Mouse (Mus musculus): ENCODE results near the gene Gm29609.

Gm29609 gene

GRCm38 (mm10) chr5:31149781-31150180, 29.9 kb downstream of the Gm29609 start:
- DNase-seq (ENCODE audit: low spot score in 2 of 2), result no peak

GRCm38 (mm10) chr5:31138968-31139425, 40.7 kb downstream of the Gm29609 start:
- DNase-seq (ENCODE audit: low spot score in 2 of 2), result no peak

GRCm38 (mm10) chr5:31138241-31138967, 41.3 kb downstream of the Gm29609 start, which contains the start of gene Ucn:
Ucn (minus strand) TSS chr5:31138829.
- DNase-seq (ENCODE audit: low spot score in 2 of 2), result no peak

GRCm38 (mm10) chr5:31137658-31138057, 42.1 kb downstream of the Gm29609 start:
- no peak for DNase-seq (ENCODE audit: low spot score in 2 of 2)

- DNase-seq (ENCODE audit: low spot score in 2 of 2), result no peak
These were observed 42.8 kb downstream of the Gm29609 start for GRCm38 (mm10) chr5:31136730-31137424.

GRCm38 (mm10) chr5:31126050-31126449, 53.7 kb downstream of the Gm29609 start:
- DNase-seq (ENCODE audit: low spot score in 2 of 2), result no peak

- no peak for DNase-seq (ENCODE audit: low spot score in 2 of 2)
These were observed 56.2 kb downstream of the Gm29609 start for GRCm38 (mm10) chr5:31123481-31123880.

- DNase-seq (ENCODE audit: low spot score in 2 of 2), result no peak
These were observed 58.6 kb downstream of the Gm29609 start for GRCm38 (mm10) chr5:31121111-31121510.

- no peak for DNase-seq (ENCODE audit: low spot score in 2 of 2)
These were observed 62.8 kb downstream of the Gm29609 start for GRCm38 (mm10) chr5:31116912-31117311.

- no peak for DNase-seq (ENCODE audit: low spot score in 2 of 2)
These were observed 63.4 kb downstream of the Gm29609 start, which contains the start of gene Trim54 for GRCm38 (mm10) chr5:31116354-31116753. Trim54 (plus strand) TSS chr5:31116712.

GRCm38 (mm10) chr5:31110781-31111180, 68.9 kb downstream of the Gm29609 start:
- no peak for DNase-seq (ENCODE audit: low spot score in 2 of 2)

- no peak for DNase-seq (ENCODE audit: low spot score in 2 of 2)
These were observed 71.7 kb downstream of the Gm29609 start, which contains the start of gene Slc30a3 for GRCm38 (mm10) chr5:31108000-31108490. Slc30a3 (minus strand) TSS chr5:31108237.

GRCm38 (mm10) chr5:31105814-31106335, 73.8 kb downstream of the Gm29609 start, which contains the start of gene Dnajc5g:
Dnajc5g (plus strand) TSS chr5:31106285.
- DNase-seq (ENCODE audit: low spot score in 2 of 2), result no peak

- DNase-seq (ENCODE audit: low spot score in 2 of 2), result no peak
These were observed 83.8 kb downstream of the Gm29609 start for GRCm38 (mm10) chr5:31095711-31096480.

- DNase-seq (ENCODE audit: low spot score in 2 of 2), result peak in 1 of 2 experiments; percentile 44
These were observed 84.7 kb downstream of the Gm29609 start for GRCm38 (mm10) chr5:31094799-31095691.

Data from spleen, postnatal 14 days (tissue).